Mouse (Mus musculus) left cerebral cortex, adult 9 months (tissue): ENCODE results near the gene Srrm1.
"Not testable (repeated sequence)": the region's sequence is repeated elsewhere in the genome, so short reads cannot be mapped to it uniquely, and the experiment has no call there.

ENCODE experiments used
- DNase-seq, 2 experiments: peaks; one replicate each; pipeline ENCODE4 v3.0.0; 2022; ENCODE audit warnings: low spot score in 2 of 2

The Srrm1 gene

DNA sequence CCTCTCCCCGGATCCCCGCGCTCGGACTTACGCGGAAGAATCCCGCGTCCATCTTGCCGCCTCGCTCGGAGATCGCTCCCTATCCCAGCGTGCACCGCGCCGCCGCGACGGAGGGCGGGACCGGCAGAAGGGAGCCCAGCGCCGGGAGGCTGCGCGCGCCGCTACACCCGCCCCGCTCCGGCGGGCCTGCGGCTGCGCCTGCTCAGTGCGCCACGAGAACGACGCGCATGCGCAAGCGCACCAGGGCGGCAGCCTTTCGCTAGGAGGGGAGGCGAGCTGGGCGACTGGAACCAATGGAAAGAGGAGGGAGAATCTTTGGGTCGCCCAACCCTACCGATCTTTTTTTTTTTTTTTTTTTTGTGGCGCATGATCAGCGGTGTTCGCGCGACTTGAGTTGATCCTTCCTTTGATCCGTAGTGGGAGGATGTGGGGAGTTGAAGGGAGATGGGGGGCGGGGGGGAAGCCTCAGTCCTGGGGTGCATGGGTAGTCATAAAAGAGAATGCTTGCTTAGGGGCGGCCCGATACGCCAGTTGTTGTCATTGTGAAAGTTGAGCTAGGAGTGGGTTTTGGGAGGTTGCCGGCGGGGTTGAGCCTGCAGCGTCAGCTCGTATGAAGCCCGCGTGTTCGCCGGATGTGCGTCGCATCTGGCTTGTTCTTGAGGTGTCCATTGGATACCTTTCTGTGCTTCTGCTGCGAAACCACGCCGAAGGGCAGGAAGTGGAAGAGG, at the start of gene Srrm1:
Gene Srrm1 (minus strand): TSS at position 256 of the 728 bp plus-strand sequence.
- peak; percentile 97 for DNase-seq

DNA sequence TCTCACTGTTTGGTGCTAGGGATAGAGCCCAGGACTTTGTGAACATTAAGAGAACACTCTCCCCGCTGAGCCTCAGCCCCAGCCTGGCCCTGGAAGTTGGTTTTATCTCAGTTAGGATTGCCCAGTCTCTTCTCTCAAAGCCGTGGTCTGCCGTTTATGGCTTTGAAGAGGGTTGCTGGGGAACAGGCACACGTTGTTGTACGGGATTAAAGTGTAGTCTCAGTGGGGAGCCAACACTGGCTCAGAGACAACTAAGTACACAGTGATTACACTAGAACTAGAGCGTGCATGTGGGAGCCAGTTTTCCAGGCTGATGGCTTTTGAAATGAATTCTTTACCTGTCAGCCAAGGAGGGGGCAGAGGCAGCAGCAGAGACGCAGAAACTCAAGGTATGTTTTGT, 48.8 kb upstream of the Srrm1 start:
- DNase-seq, result no peak

DNA sequence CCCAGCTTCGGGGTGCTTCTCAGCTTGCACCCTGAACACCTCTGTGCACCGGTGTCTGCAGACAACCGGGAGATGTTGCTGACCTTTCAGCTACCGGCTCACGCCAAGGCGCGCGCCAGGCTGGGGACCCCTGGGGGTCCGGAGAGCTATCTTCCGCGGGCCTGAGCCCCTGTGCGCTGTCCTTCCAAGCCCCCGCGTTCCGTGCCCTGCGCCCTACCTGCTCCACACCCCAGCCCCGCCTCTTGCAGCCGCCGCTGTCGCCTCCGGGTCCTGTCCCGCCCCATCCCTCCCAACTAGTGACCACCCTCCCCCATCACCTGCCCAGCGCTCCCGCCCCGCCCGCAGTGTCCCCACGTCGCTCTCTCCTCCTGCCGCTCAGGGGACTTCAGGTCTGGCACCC, 44.9 kb upstream of the Srrm1 start, which contains the start of gene Ncmap:
Gene Ncmap (minus strand): TSS at position 237 of the 400 bp plus-strand sequence.
- no peak for DNase-seq

DNA sequence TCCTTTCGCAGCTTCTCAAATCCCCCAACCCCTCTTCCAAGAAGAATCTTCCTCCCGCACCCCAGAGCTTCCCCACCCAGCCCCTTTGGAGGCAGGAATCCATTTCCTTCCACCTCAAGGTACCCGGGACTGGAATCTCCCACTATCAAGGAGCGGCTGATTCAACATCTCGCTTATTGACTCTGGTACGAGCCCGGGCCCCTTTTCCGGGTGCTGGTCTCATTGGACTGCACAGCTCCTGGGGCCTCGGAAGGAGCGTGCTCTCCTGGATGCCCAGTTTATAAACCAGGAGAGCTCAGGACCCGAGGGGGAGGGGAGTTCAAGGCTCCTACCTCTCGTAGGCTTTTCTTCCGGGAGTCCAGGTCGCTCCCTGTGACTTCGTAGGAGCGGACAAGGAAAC, 44.4 kb upstream of the Srrm1 start:
- DNase-seq, result no peak

DNA sequence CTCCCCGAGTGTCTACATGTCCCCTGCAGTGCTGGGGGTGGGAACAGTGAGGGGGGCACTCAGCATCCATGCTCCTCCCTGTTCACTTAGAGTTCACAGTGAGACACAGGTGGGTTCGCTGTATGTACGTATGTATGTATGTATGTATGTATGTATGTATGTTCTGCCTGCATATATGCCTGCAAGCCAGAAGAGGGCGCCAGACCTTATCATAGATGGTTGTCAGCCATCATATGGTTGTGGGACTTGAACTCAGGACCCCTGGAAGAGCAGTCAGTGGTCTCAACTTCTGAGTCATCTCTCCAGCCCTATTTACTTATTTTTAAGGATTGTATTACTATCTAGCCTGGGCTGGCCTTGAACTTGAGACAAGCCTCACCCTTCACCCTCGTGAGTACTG, 43.2 kb upstream of the Srrm1 start:
- no peak for DNase-seq

DNA sequence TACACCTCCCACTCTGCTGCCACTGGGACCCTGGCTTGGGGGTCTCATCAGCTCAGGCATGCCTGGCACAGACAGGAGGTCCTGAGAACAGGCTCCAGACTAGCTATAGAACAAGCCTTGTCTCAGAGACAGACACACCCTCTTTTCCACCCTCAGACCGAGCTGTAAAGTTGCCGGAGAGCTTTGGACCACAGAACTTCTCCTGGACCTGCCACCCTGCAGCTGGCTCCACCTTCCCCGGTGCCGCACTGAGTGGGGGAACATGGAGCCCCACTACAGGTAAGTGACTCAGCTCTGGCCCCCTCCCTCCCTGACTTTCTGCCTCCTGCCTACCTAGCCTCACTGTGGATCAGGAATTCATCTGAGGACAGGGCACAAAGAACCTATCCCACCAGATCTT, 42.3 kb upstream of the Srrm1 start:
- DNase-seq, result no peak

DNA sequence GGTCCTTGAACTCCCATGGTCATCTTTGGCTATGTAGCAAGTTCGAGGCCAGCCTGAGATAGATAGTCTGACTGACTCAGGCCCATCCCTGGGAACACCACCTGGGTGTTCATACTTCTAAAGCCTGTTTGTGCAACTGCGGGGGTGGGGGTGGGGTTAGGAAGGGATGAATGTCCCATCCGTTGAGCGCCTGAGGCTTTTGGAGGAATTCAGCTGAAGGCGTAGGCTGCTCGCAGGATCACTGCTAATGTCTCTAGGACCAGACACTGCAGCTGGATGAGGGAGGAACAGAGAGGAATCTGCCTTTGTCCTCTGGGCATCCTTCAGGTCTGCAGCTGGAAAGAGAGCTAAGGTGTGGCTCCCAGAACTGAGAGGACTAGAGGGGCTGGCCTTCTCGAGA, 41.5 kb upstream of the Srrm1 start:
- no peak for DNase-seq

DNA sequence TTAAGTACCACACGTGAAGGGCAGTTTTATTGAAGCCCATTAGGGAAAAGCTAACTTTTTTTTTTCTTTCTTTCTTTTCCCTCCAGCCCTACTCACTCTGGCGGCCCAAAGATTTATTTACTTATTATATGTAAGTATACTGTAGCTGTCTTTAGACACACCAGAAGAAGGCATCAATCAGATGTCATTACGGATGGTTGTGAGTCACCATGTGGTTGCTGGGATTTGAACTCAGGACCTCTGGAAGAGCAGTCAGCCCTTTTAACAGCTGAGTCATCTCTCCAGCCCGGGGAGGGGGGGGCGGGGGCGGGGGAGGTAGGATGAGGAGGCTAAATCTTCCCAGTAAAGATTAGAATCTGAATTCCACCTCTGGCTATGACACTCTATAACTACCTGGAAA, 40.3 kb upstream of the Srrm1 start:
- DNase-seq, result no peak

DNA sequence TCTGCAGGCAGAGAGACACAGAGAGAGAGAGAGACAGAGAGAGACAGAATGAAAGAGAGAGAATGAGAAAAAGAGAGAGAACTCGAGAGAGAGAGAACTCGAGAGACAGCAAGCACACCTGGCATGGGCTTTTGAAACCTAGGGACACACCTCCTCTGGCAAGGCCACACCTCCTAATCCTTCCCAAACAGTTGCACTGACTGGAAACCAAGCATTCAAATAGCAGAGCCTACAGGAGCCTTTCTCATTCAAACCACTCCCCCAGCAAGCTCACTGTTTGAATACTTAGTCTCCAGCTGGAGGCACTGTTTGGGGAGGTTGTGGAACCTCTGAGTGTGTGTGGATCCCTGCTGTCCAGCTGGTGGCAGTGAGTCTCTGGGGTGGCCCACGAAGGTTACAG, 39.7 kb upstream of the Srrm1 start:
- DNase-seq, result no peak

DNA sequence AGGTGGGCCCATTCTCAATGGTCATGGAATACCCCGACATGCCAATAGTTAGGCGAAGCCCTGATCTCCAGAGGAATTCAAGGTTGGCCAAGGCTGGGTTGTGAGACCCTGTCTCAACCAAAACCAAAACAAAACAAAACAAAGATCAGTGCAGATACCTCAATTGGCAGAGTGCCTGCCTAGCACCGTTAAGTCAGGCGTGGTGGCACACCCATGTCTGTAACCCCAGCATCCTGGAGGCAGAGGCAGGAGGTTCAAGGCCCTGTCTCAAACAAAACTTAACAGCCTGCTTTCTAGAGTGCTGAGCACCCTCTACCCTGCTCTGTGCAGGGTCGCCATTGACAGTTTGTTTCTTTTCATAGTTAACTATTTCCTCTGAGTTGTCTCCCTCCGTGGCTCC, 37.9 kb upstream of the Srrm1 start:
- no peak for DNase-seq

DNA sequence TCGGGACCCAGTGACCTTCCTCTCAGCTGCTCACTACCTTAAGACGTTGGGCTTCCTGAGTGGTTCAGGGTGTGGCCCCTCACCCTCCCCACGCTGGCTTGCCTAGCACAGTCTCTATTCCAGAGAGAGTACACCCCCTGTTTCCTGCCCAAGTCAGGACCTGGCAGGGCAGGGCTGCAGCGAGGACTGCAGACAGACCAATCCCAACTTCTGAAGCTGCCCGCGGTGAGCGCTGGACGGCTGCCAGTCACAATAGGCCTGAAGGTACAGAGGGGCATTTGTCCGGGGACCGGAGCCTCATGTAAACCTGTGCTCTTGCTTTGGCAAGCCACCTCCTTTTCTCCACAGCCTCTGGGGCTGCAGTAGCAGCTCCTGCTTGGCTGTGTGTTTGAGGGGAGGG, 32.5 kb upstream of the Srrm1 start:
- DNase-seq, result no peak

DNA sequence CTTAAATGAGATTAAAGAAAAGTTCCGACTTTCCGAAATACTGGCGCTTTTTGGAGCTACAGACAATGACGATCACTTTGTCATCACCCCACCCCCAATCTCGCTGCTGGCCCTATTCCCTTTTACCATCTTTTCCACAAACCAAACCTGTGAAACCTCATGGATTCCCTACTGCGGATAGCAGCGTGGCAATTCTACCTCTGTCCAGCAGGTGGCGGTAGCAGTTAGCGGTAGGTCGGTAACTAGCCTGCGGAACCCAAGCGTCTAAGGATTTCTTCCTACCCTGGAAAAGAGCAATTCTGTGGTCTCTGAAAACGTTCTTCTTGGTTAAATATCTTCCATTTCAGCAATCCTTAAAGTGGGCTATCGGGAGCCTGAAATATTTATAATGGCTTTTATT, 29.2 kb upstream of the Srrm1 start:
- peak in 1 of 2 experiments; percentile 68 for DNase-seq

DNA sequence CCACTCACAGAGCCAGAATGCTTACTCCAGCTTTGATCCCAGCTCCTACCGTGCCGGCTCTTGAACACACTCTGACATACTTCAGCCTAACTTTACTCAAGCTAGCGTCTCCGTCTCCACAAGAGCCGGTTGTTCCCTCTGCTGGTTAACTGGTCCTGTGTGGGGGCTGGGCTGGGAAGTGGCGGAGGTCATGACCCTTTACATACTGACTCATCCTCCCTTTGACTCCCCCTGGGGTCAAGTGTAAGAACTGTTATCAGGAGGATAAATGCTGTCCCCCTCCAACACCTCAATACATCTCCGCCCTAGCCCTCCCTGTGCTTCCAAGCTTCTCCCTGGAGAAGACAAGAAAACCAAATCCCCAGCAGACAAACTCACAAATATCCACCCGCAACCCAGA, 28.2 kb upstream of the Srrm1 start:
- DNase-seq, result no peak

DNA sequence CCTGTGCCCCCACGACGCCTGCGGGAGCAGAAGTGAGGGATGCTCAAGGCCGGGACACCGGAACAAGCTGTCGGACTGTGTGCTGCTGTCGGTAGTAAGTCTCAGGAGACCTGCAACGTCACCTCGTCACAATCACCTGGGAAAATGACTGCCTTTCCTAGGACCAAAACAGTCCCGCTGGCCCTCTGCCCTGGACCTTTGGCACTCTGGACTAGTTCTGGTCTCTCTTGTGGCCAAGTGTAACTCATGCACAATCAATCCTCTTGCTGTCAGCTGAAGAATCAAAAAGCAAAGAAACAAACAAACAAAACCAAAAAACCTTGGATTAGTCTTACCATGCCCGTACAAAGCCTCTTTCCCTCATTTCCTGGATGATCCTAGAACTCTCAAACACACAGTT, 24.1 kb upstream of the Srrm1 start:
- no peak for DNase-seq

DNA sequence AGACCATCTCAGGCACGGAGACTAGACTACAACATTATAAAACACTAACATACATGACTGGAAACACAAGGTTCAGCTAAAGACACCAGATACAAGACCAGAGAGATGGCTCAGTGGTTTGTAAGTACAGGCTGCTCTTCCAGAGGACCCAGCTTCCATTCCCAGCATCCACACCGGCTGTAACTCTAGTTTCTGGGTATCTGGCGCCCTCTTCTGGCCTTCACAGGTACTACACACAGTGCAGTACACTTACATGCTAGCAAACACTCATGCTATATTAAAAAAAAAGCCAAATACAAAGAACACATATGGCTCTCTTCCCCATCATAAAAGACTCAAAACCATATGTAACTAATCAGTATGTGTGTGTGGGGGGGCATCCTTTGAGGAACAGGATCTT, 22.3 kb upstream of the Srrm1 start:
- no peak for DNase-seq

DNA sequence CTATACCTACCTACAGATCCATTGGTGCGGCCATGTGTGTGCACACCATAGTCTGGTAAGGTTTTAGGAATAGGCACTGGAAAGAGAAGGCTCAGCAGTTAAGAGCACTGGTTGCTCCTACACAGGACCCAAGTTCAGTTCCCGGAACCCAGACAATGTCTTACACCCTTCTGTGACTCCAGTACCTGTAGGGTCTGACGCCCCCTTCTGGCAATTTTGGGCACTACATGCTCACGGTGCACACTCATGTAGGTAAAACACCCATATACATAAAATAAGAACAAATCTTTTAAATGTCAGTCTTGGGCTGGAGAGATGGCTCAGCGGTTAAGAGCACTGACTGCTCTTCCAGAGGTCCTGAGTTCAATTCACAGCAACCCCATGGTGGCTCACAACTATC, 20.2 kb upstream of the Srrm1 start:
- DNase-seq, result no peak

DNA sequence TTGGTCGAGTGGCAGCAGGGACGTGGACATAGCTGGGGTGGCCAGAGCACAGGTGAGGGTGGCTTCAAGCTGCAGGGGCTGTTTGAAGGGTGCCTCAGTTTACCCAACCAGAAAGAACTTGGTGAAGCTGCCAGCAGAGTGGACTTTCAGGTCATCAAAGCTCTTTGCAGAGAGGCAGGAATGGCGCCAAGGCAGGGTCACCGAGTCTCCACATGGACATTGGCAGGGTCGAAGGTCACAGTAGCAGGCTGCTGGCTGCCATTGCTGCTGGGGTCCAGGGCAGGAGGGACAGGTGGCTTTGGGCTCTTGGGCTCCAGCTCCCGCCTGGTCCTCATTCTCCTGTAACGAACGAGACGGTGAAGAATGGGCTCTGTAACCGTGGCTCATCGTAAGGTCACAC, 17.3 kb upstream of the Srrm1 start:
- no peak for DNase-seq

DNA sequence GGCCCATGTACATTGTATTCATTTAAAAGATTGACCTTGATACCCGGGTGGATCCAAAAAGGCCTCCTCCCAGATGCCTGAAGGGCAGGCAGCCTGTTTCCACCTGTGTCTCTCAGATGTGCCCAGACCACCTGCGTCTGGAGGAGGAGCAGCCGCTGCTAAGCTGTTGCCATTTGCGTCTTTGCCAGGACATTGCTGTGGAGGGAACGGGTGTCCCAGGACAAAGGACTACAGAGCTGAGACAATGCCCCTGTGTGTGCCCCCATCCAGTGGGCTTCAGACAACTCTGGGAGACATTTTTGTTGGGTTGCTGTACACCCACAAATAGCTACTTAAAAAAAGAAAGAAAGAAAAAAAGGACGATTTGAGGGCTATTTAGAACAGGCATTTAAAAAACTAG, 9.7 kb upstream of the Srrm1 start:
- DNase-seq, result no peak

DNA sequence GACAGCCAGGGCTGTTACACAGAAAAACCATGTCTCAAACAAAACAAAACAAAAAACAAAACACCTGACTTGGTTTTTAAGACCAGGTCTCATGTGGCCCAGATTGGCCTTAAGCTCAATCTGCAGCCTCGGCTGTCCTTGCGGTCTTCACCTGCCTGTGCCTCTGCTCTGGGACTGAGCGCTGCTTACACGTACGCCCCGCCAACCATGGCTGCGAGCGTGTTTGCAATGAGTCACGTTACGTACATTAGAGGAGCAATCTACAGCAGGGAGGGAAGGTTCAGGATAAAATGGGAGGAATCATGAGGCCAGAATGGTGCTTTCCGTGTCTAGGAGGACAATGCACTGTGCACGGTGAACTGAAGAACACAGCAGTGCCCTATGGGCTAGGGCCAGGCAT, 8.6 kb upstream of the Srrm1 start:
- no peak for DNase-seq

DNA sequence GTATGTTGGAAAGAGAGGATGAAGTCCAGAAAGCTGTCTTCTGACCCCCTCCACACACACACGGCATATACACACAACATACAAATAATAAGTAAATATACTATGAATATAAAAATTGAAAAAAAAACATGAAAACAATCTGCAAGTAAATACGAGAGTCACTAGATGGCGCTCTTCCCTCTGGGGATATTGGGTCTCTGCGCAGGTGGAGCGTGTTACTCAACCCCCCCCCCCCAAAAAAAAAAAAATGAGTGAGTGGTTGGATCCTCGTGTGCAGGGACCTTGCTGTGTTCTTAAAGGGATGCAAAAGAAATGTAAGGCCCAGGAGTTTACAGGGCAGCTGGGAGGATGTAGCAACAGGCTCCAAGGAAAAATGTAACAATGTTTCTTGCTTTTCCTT, 5.6 kb upstream of the Srrm1 start:
- no peak for DNase-seq

DNA sequence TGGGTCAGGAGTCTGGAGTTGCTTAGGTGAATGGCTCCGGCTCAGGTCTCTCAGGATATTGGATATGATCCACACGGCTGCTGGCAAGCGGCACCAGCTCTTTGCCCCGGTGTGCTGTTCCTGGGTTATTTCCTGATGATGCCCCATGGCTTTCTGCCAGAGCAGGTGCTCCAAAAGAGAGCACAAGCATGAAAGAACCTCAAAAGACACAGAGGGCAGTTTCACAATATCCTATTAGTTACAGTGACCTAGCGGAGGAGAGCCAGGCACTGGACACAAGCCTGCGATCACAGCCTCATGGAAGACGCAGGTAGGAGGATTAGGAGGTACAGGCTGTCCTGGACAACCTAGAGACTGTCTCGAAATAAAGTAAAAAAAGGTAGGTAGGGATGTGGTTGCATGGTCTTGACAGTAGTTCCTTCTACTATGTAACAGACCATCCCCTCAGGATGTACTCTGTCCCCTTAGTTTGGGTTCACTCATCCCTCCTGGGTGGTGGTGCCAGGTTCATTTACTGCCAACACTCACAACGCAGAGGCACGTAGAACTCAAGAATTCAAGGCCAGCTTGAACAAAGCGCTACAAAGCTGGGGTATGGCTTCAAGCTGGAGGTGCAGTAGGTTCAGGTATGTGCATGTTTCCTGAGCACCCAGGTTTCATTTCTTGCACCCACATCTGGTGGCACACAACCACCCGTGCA, 4.2 kb upstream of the Srrm1 start:
- no peak for DNase-seq

DNA sequence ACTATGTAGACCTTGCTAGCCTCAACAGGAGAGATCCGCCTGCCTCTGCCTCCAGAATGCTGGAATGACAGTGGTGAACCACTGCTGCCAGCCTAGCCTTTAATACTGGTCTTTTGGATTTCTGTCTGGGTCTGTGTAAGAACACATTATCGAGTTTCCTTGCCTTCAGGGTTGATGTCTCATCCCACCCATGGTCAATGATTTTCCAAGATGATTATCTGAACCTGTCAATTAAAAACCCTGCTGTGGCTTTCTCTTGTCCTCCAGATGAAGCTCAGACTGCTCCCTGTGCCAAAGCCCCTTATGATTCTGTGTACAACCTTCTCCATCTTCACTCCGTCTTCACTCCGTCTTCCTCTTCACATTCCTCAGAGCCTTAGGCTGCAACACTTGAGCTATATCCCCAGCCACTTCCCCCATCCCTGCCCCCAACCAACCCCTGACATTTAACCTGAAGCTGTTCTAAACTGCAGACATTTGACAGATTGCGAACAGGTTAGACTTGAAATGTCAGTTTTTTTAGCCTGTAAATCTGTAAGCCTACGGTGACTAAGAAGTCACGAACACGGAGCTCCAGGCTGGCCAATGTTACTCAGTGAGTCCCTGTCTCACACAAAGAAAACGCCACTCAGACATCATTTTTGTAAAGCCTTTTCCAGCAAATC, 2.9 kb upstream of the Srrm1 start:
- DNase-seq, result no peak

DNA sequence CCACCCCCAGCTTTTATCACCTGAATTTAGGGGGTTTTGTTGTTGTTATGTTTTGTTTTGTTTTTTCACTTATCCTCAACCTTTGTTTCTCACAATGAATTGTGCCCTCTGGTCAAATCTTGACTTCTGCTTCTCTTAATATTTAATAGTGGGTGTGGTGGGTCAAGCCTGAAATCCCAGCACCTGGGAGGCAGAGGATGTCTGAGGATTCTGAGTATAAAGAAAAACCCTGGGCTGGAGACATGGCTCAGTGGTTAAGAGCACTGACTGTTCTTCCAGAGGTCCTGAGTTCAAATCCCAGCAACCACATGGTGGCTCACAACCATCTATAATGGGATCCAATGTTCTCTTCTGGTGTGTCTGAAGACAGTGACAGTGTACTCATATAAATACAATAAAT, 1.6 kb upstream of the Srrm1 start:
- DNase-seq, result not testable (repeated sequence)
